Mouse (Mus musculus) layer of hippocampus, adult 8-10 months (tissue): ENCODE data around the gene Casp7. TPM values are rescaled to one million over a fixed set of nuclear protein-coding genes. Genes with fewer than 3 reads are reported as not detected.

Source experiments
- DNase-seq, 2 experiments: peaks; one replicate each; pipeline ENCODE4 v3.0.0; 2022; ENCODE audit warnings: low spot score in 2 of 2
- total RNA-seq, 4 experiments: library from RNA; stranded (reverse); gene quantifications; 2 replicates each; pipeline ENCODE4 v1.2.4; 2022

Gene Casp7
- total RNA-seq, 4 experiments from 2014 or later = 2.0 to 5.0 (median 3.6) TPM

- DNase-seq = peak; percentile 82 to 95
Observed at GRCm38 (mm10) chr19:56422476-56423338, 25.8 kb downstream of the Casp7 start.

- no peak for DNase-seq
Observed at GRCm38 (mm10) chr19:56423370-56423769, 26.4 kb downstream of the Casp7 start.

GRCm38 (mm10) chr19:56424606-56425395, 27.9 kb downstream of the Casp7 start:
- no peak for DNase-seq

- DNase-seq = no peak
Observed at GRCm38 (mm10) chr19:56425492-56425891, 28.6 kb downstream of the Casp7 start.

DNA sequence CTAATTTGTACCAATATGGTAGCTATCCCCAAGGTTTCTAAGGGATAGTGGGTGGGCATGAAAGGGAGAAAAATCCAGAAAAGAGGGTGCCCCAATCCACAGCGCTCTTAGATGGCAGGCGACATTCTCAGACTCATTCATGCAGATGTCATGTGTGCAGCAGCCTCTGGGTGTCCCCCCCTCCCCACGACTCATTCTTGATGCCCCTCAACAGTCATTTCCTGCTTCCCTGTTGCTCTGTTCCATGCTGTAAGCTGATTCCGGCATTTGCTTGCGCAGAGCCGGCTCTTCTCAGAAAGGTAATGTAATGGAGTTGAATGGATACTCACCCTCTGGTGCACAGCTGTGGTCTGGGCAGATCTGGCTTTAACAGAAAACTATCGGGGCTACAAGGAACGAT, 33.4 kb downstream of the Casp7 start:
- DNase-seq = no peak

- no peak for DNase-seq
Observed at GRCm38 (mm10) chr19:56432706-56433105, 35.8 kb downstream of the Casp7 start.

- DNase-seq = no peak
Observed at GRCm38 (mm10) chr19:56433581-56433980, 36.7 kb downstream of the Casp7 start.

DNA sequence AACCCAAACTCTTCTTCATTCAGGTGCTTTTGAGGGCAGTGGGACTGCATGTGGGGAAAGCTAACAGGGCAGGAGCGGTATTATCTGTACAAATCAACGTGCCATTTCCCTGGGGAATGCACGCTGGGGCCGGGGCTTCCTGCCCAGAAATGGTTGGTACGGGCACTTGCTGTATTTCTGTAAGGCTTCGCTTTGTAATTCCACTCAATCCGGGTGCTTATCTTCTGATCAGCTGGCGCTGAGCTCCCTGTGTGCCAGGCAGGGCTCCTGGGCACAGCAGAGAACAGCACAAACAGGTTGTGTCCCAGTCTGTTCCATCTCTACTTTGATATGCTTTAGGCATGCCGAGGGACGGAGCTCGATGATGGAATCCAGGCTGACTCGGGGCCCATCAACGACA, 39.5 kb downstream of the Casp7 start:
- DNase-seq = peak in 1 of 2 experiments; percentile 33

- no peak for DNase-seq
Observed at GRCm38 (mm10) chr19:56438357-56439071, 41.6 kb downstream of the Casp7 start.

GRCm38 (mm10) chr19:56439072-56439434, 42.1 kb downstream of the Casp7 start:
- DNase-seq = no peak

DNA sequence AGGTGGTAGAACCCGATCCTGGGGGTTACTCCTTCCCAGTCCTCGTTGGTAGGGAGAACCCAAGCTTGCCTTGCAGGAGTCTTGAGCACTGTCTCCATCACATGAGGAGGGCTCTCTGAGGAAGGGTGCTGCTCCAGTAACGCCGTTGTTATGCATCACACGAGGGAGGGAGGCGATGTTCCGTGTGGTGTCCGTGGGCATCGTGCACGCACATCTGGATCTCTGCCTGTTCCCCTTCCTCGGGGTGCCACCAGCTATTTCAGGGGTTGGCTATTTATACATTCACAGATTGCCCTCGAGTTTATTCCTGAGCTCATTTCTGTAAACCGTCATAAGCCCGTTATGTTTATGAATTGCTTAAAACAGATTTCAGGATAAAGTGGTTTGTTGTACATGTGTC, 46.5 kb downstream of the Casp7 start:
- DNase-seq = no peak

- no peak for DNase-seq
Observed at GRCm38 (mm10) chr19:56448784-56449183, 51.9 kb downstream of the Casp7 start.

DNA sequence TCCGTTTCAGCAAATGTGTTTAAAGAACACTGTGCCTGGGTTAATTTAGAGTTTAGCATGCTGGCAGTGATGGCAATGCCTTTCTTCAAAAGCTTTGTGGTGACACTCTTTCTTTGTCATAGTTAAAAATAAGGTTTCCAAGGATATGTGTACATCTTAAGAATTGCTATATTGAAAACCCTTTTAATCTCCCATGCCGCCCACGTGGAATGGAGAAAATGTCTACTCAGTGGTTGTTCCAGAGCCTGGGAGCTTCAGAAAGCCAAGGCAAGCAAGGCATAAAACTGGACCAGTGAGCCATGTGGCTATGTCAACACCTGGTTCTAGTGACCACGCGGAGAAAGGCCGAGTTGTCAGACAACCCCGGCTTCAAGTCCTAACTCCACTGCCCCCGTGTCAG, 52.6 kb downstream of the Casp7 start:
- no peak for DNase-seq

DNA sequence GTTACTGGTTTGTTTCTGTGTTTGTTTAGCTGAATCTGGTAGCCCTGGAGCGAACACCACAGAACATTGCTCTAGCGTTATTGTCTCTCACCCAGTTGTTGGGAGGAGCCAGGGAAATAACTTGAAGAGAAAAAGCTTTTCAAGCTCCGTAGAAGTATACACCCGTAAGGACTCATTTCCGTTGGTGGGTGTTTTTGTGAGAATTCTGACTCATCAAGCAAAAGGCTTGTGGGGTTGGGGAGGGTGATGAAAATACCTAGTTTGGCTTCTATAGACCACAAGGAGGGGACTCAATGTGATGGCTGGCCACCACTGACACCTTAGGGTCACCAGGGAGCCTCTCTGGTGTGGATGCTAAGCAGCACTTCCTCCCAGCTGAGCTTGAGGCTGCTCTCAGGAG, 54.0 kb downstream of the Casp7 start:
- DNase-seq = no peak

DNA sequence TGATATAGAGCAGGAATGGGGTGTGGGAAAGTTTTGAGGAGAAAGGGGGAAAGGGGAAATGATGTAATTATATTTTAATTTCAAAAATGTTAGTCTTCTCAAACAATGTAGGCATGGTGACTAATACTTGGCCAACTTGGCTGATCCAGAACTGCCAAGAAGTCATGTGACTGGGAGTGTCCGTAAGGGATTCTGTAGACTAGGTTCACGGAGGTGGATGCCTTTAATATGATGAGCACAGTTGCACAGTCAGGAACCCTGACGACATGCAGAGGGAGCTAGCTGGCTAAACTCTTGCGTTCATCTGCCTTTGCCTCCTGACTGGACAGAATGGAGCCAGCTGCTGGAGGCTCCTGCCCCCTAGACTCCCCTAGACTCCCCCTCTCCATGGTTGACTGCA, 54.9 kb downstream of the Casp7 start:
- no peak for DNase-seq

DNA sequence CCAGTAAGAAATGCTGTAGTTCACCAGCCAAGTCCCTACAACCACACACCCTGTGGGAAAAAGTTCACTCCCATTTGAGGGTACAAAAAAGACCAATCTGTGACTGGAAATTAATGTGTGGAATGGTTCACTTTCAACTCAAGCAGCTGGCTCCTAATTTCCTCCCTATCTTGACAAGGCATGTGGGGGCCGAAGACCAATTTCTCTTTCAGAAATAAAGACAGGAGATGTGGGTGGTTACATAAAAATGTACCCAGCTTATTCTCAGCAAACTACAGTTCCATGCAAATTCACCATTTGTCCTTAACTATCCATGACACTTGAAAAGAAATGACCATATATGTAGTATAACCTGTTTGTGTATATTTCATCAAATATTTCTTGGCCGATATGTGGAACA, 55.5 kb downstream of the Casp7 start:
- no peak for DNase-seq

DNA sequence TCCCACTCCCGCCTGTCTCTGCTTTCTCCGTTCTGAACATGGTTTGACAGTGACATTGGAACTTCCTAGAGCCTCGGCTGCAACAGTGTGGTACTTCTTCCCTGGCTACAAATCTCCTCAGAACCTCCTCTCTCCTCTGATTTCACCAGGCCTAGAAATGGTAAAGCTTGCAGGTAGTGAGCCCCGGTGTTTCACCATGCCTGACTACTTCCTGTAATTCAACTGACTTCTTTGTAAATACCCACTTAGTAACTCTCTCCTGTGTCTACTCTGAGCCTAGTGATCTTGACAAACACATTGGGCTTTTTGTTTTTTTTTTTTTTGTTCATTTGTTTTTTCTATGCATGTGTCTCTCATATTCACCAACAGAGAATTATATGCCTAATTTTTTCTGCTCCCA, 57.9 kb downstream of the Casp7 start:
- DNase-seq = no peak

DNA sequence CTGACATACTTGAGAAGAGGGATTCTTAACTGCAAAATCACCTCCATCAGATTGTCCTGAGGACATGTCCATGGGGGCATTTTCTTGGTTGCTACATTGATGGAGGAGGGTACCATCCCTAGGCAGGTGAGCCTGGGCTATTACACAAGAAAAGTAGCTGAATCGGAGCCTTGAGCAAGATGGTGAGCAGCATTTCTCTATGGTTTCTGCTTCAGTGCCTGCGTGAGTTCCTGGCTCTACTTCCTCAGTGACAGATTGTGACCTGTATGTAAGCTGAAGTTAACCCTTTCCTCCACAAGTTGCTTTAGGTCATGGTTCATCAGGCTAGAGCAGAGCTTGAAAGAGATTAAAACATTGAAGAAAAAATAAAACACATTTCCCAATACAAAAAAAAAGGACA, 58.4 kb downstream of the Casp7 start:
- no peak for DNase-seq

GRCm38 (mm10) chr19:56457569-56457968, 60.6 kb downstream of the Casp7 start:
- DNase-seq = no peak

GRCm38 (mm10) chr19:56459154-56460050, 62.5 kb downstream of the Casp7 start:
- DNase-seq = no peak

GRCm38 (mm10) chr19:56460241-56460640, 63.3 kb downstream of the Casp7 start:
- no peak for DNase-seq
